Mouse (Mus musculus) liver, adult 2 months (tissue): ENCODE results near the gene Ifi35.

Experiments used
- CTCF ChIP-seq: fragments of 200-500 bp; IDR thresholded peaks from 2 replicates; pipeline ENCODE4 v1.5.1; 2011; ENCODE audit warnings: low read depth, low read length, control low read depth
- POLR2A ChIP-seq: fragments of 200-500 bp; IDR thresholded peaks from 2 replicates; pipeline ENCODE4 v1.6.1; 2011; ENCODE audit warnings: low read length, control low read depth; ENCODE audit not compliant: insufficient read depth; ENCODE audit errors: extremely low read depth

DNA sequence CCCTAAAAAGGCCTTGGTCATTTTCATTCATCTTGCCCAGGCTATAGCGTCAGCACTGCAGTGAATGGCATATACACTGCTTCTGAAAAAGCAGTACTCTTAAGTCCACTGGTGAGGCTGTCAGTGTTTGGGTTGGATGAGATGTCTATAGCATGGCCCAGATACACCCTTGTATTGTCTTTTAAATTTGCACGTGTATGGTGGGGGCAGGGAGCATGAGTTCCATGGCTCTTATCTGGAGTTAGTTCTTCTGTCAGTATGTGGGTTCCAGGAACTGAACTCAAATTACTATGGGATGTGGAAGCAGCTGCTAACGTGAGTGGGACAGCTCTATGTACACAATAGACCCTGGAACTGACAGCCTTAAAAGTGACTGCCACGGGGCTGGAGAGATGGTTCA, 12.4 kb upstream of the Ifi35 start:
- TF ChIP-seq POLR2A: no peak
- TF ChIP-seq CTCF: no peak
